Mouse (Mus musculus) MEL (cell line): ENCODE measurements around the gene Zdbf2.
"Not testable (repeated sequence)": the region's sequence is repeated elsewhere in the genome, so short reads cannot be mapped to it uniquely, and the experiment has no call there.

ENCODE experiments used
- CTCF ChIP-seq, 3 experiments: IDR thresholded peaks in 2 of 3; conservative IDR thresholded peaks in 1 of 3; 2 replicates each; pipeline ENCODE4 v1.5.1; 2011 to 2012; ENCODE audit warnings: low read length in 3 of 3, low read depth in 2 of 3, mild to moderate bottlenecking in 2 of 3, improper control_type of control experiment in 1 of 3, inconsistent platforms in 1 of 3, mixed read lengths in 1 of 3, moderate library complexity in 1 of 3; ENCODE audit not compliant: control insufficient read depth in 1 of 3, insufficient read depth in 1 of 3, poor library complexity in 1 of 3, severe bottlenecking in 1 of 3
- ELF1 ChIP-seq: IDR thresholded peaks from 2 replicates; pipeline ENCODE4 v1.6.1; 2014; ENCODE audit warnings: low read depth, mild to moderate bottlenecking, inconsistent platforms, low read length, improper control_type of control experiment, moderate library complexity
- EP300 ChIP-seq, 2 experiments: IDR thresholded peaks; 2 replicates each; pipeline ENCODE4 v1.6.1; 2011; ENCODE audit warnings: improper control_type of control experiment in 2 of 2, low read length in 2 of 2, low read depth in 1 of 2, mild to moderate bottlenecking in 1 of 2
- MAX ChIP-seq: IDR thresholded peaks from 2 replicates; pipeline ENCODE4 v1.6.1; 2011; ENCODE audit warnings: low read length, improper control_type of control experiment
- MAZ ChIP-seq: IDR thresholded peaks from 2 replicates; pipeline ENCODE4 v1.6.1; 2012; ENCODE audit warnings: low read depth, mild to moderate bottlenecking, inconsistent platforms, low read length, improper control_type of control experiment
- MEF2A ChIP-seq: IDR thresholded peaks from 2 replicates; pipeline ENCODE4 v1.6.1; 2014; ENCODE audit warnings: low read depth, mild to moderate bottlenecking, inconsistent platforms, low read length, improper control_type of control experiment; ENCODE audit not compliant: poor library complexity, insufficient replicate concordance, severe bottlenecking; ENCODE audit errors: extremely low read depth
- MXI1 ChIP-seq: IDR thresholded peaks from 2 replicates; pipeline ENCODE4 v1.6.1; 2011; ENCODE audit warnings: mild to moderate bottlenecking, low read depth, low read length, improper control_type of control experiment
- POLR2A ChIP-seq, 2 experiments: IDR thresholded peaks; 2 replicates each; pipeline ENCODE4 v1.6.1; 2011 to 2012; ENCODE audit warnings: low read length in 2 of 2, mild to moderate bottlenecking in 2 of 2, control low read depth in 1 of 2, improper control_type of control experiment in 1 of 2, low read depth in 1 of 2, moderate library complexity in 1 of 2; ENCODE audit not compliant: control insufficient read depth in 1 of 2, insufficient read depth in 1 of 2, poor library complexity in 1 of 2
- RAD21 ChIP-seq: IDR thresholded peaks from 2 replicates; pipeline ENCODE4 v1.6.1; 2011; ENCODE audit warnings: mild to moderate bottlenecking, low read depth, low read length, improper control_type of control experiment
- TBP ChIP-seq: IDR thresholded peaks from 2 replicates; pipeline ENCODE4 v1.8.0; 2011; ENCODE audit warnings: low read depth, low read length, improper control_type of control experiment
- TCF12 ChIP-seq: IDR thresholded peaks from 2 replicates; pipeline ENCODE4 v1.6.1; 2014; ENCODE audit warnings: low read depth, mild to moderate bottlenecking, inconsistent platforms, low read length, improper control_type of control experiment, moderate library complexity
- USF2 ChIP-seq, 2 experiments: IDR thresholded peaks; 2 replicates each; pipeline ENCODE4 v1.6.1; 2011 to 2012; ENCODE audit warnings: improper control_type of control experiment in 2 of 2, low read length in 2 of 2, borderline replicate concordance in 1 of 2, inconsistent platforms in 1 of 2, low read depth in 1 of 2, mild to moderate bottlenecking in 1 of 2; ENCODE audit not compliant: insufficient read depth in 1 of 2
- ZMIZ1 ChIP-seq: IDR thresholded peaks from 2 replicates; pipeline ENCODE4 v1.6.1; 2012; ENCODE audit warnings: low read depth, mild to moderate bottlenecking, inconsistent platforms, low read length, improper control_type of control experiment, moderate library complexity
- ZNF384 ChIP-seq: IDR thresholded peaks from 2 replicates; pipeline ENCODE4 v1.6.1; 2012; ENCODE audit warnings: low read depth, mild to moderate bottlenecking, inconsistent platforms, low read length, improper control_type of control experiment

DNA sequence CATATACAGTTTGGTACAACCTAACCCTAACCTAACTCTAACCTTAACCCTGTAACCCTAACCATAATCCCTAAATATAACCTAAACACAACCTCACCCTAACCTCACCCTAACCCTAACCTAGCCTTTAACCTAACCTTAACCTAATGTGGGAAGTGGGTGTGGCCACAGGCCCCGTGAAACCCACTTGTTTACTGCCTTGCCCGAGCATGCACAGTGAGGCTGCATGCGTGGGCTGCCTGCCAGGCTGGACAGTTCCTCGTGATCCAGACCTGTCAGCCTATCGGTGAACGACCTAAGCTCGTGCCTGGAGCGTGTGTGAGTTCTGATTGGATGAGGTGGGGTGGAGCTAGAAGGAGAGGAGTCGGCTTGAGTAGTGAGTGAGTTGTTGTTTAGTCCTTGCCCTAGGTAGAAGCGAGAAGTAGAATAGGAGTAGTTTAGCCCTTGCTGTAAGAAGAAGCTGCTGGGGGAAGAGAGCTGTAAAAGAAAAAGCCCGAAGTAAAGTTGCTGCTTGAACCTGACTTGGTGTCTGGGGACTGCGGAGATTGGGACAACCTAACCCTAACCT, 50.6 kb downstream of the Zdbf2 start:
- not testable (repeated sequence) for TF ChIP-seq ZMIZ1; MAX; CTCF (IDR thresholded peaks at IDR 0.05 in 2 of 3, conservative IDR thresholded peaks at IDR 0.05 in 1 of 3; ENCODE audit: control insufficient read depth in 1 of 3, insufficient read depth in 1 of 3, low read depth in 2 of 3, low read length in 3 of 3, poor library complexity in 1 of 3, severe bottlenecking in 1 of 3); MAZ; EP300 (IDR thresholded peaks at IDR 0.05; ENCODE audit: low read depth in 1 of 2, low read length in 2 of 2); TCF12; USF2 (IDR thresholded peaks at IDR 0.05; ENCODE audit: borderline replicate concordance in 1 of 2, insufficient read depth in 1 of 2, low read depth in 1 of 2, low read length in 2 of 2); MXI1; TBP; ZNF384; ELF1; RAD21; POLR2A (IDR thresholded peaks at IDR 0.05; ENCODE audit: control insufficient read depth in 1 of 2, insufficient read depth in 1 of 2, low read depth in 1 of 2, low read length in 2 of 2, poor library complexity in 1 of 2); MEF2A
